16 mouse cellular contexts compared by ENCODE assay signal in genomic region chr6:125600669-125601068, GRCm38 (mm10). TPM values are rescaled to one million over a fixed set of nuclear protein-coding genes. Genes with fewer than 3 reads are reported as not detected.
DNase-seq lines count a peak whose midpoint lies in the region; ATAC-seq and TF ChIP-seq lines count a peak whose summit lies in the region.
"Had no signal": no experiment of that assay in that cellular context is flagged by ENCODE, and none has a peak within 500 bp of the region (broad histone marks: within the 10 kb centered on the region; RNA-seq: fewer than 3 reads in every experiment).

No protein-coding gene starts in this region.

- intact Hi-C loops in gastrocnemius, adult 2 months (cut with DNase I) = loop anchor here (2.0 to 5.0 kb wide), 2 partner anchors 103 to 182 kb away; no protein-coding TSS in a partner anchor

- ATAC-seq in intestine, embryonic 14.5 days (replicated peaks; ENCODE audit: low FRiP score, low TSS enrichment, low read depth) = 0 out of 2 replicates have a peak, but pooled peaks have one; percentile 5
- ATAC-seq in intestine, postnatal 0 days = no peak
- ATAC-seq in neural tube, embryonic 12.5 days (ENCODE audit: low FRiP score, low read depth) = 0 out of 2 replicates have a peak, but pooled peaks have one; percentile 23
- no peak for ATAC-seq in neural tube, embryonic 15.5 days (ENCODE audit: low FRiP score)
- ATAC-seq in embryonic facial prominence, embryonic 14.5 days (ENCODE audit: low read depth) = no peak
- ATAC-seq: forebrain, embryonic 15.5 days; intestine, embryonic 16.5 days; Patski had no signal

- H3K4me2 ChIP-seq in intestine, embryonic 14.5 days (ENCODE audit: low read length) = no peak overlapping the region
- no peak overlapping the region for H3K4me2 ChIP-seq in intestine, postnatal 0 days (replicated peaks; ENCODE audit: low read depth)
- H3K4me2 ChIP-seq in neural tube, embryonic 12.5 days (replicated peaks) = no peak overlapping the region
- H3K4me2 ChIP-seq in neural tube, embryonic 15.5 days = no peak overlapping the region
- no peak overlapping the region for H3K4me2 ChIP-seq in embryonic facial prominence, embryonic 14.5 days (ENCODE audit: low read depth, low read length)
- H3K4me2 ChIP-seq: forebrain, embryonic 12.5 days; forebrain, embryonic 15.5 days; heart, embryonic 13.5 days had no signal

- no peaks in the 10 kb centered on the region for H3K36me3 ChIP-seq in intestine, embryonic 14.5 days (ENCODE audit: control insufficient read depth, insufficient read depth, low read length)
- H3K36me3 ChIP-seq in intestine, postnatal 0 days (ENCODE audit: control insufficient read depth, insufficient read depth) = no peaks in the 10 kb centered on the region
- no peaks in the 10 kb centered on the region for H3K36me3 ChIP-seq in neural tube, embryonic 12.5 days
- no peaks in the 10 kb centered on the region for H3K36me3 ChIP-seq in neural tube, embryonic 15.5 days
- no peaks in the 10 kb centered on the region for H3K36me3 ChIP-seq in embryonic facial prominence, embryonic 14.5 days (ENCODE audit: control insufficient read depth, insufficient read depth, low read length)
- H3K36me3 ChIP-seq: forebrain, embryonic 12.5 days; forebrain, embryonic 15.5 days; G1E; heart, embryonic 13.5 days had no signal

- H3K4me3 ChIP-seq in gastrocnemius, adult 2 months = no peak overlapping the region
- no peak overlapping the region for H3K4me3 ChIP-seq in intestine, embryonic 14.5 days (ENCODE audit: low read depth, low read length)
- no peak overlapping the region for H3K4me3 ChIP-seq in intestine, postnatal 0 days (ENCODE audit: low read depth, low read length)
- no peak overlapping the region for H3K4me3 ChIP-seq in neural tube, embryonic 12.5 days
- H3K4me3 ChIP-seq in neural tube, embryonic 15.5 days (replicated peaks) = no peak overlapping the region
- H3K4me3 ChIP-seq in embryonic facial prominence, embryonic 14.5 days (ENCODE audit: low read depth, low read length) = no peak overlapping the region
- H3K4me3 ChIP-seq: erythroblast, embryonic 14.5 days; forebrain, embryonic 12.5 days; forebrain, embryonic 15.5 days; heart, embryonic 13.5 days had no signal

- no peaks in the 10 kb centered on the region for H3K27me3 ChIP-seq in intestine, embryonic 14.5 days (replicated peaks; ENCODE audit: control insufficient read depth, insufficient read depth, low read length)
- H3K27me3 ChIP-seq in intestine, postnatal 0 days (replicated peaks; ENCODE audit: control insufficient read depth, insufficient read depth, low read length) = no peaks in the 10 kb centered on the region
- H3K27me3 ChIP-seq in neural tube, embryonic 12.5 days (replicated peaks) = no peaks in the 10 kb centered on the region
- peaks cover 4% of the 10 kb centered on the region; the same call in 1 of the 2 replicates for H3K27me3 ChIP-seq in neural tube, embryonic 15.5 days (replicated peaks)
- H3K27me3 ChIP-seq in embryonic facial prominence, embryonic 14.5 days (replicated peaks; ENCODE audit: control insufficient read depth, insufficient read depth, low read length) = no peaks in the 10 kb centered on the region; the same call in 1 of the 2 replicates

- no peak for DNase-seq in gastrocnemius, adult 2 months
- DNase-seq in gastrocnemius, adult 8-10 months (ENCODE audit: low spot score in 2 of 2) = no peak
- DNase-seq in intestine, embryonic 14.5 days (ENCODE audit: low spot score) = no peak
- DNase-seq in embryonic facial prominence, embryonic 14.5 days (ENCODE audit: low spot score) = no peak
- no peak for DNase-seq in layer of hippocampus, postnatal 36 days

- H3K27ac ChIP-seq in gastrocnemius, adult 2 months = peak overlapping the region; percentile 9
- no peak overlapping the region for H3K27ac ChIP-seq in intestine, embryonic 14.5 days (ENCODE audit: low read depth)
- H3K27ac ChIP-seq in intestine, postnatal 0 days (ENCODE audit: low read depth, low read length) = no peak overlapping the region
- H3K27ac ChIP-seq in neural tube, embryonic 12.5 days = no peak overlapping the region
- H3K27ac ChIP-seq in neural tube, embryonic 15.5 days (replicated peaks) = no peak overlapping the region
- peak overlapping the region; percentile 39; the same call in 1 of the 2 replicates for H3K27ac ChIP-seq in embryonic facial prominence, embryonic 14.5 days (replicated peaks; ENCODE audit: low read depth, low read length)
- H3K27ac ChIP-seq: forebrain, embryonic 12.5 days; forebrain, embryonic 15.5 days; heart, embryonic 13.5 days had no signal

- no peak overlapping the region for H3K9ac ChIP-seq in intestine, embryonic 14.5 days (ENCODE audit: low read length)
- no peak overlapping the region for H3K9ac ChIP-seq in intestine, postnatal 0 days (ENCODE audit: low read depth, low read length)
- H3K9ac ChIP-seq in neural tube, embryonic 12.5 days = no peak overlapping the region
- H3K9ac ChIP-seq in neural tube, embryonic 15.5 days (replicated peaks) = no peak overlapping the region
- no peak overlapping the region for H3K9ac ChIP-seq in embryonic facial prominence, embryonic 14.5 days (ENCODE audit: low read depth, low read length)
- H3K9ac ChIP-seq: forebrain, embryonic 12.5 days; forebrain, embryonic 15.5 days; heart, embryonic 13.5 days had no signal

- H3K9me3 ChIP-seq in intestine, embryonic 14.5 days (ENCODE audit: control insufficient read depth, low read length) = no peaks in the 10 kb centered on the region
- no peaks in the 10 kb centered on the region for H3K9me3 ChIP-seq in intestine, postnatal 0 days (ENCODE audit: control insufficient read depth)
- H3K9me3 ChIP-seq in neural tube, embryonic 12.5 days = no peaks in the 10 kb centered on the region
- H3K9me3 ChIP-seq in neural tube, embryonic 15.5 days (replicated peaks) = no peaks in the 10 kb centered on the region
- H3K9me3 ChIP-seq in embryonic facial prominence, embryonic 14.5 days (ENCODE audit: control insufficient read depth, low read length) = no peaks in the 10 kb centered on the region
- H3K9me3 ChIP-seq: forebrain, embryonic 12.5 days; forebrain, embryonic 15.5 days; heart, embryonic 13.5 days had no signal

- H3K4me1 ChIP-seq in intestine, embryonic 14.5 days (replicated peaks; ENCODE audit: control insufficient read depth, insufficient read depth, low read length) = peaks cover 3% of the 10 kb centered on the region
- H3K4me1 ChIP-seq in intestine, postnatal 0 days (replicated peaks; ENCODE audit: control insufficient read depth, insufficient read depth, low read length) = no peaks in the 10 kb centered on the region; the same call in 1 of the 2 replicates
- peaks cover 4% of the 10 kb centered on the region; the same call in 1 of the 2 replicates for H3K4me1 ChIP-seq in neural tube, embryonic 12.5 days
- peaks cover 11% of the 10 kb centered on the region for H3K4me1 ChIP-seq in neural tube, embryonic 15.5 days
- peaks cover 7% of the 10 kb centered on the region; the same call in 1 of the 2 replicates for H3K4me1 ChIP-seq in embryonic facial prominence, embryonic 14.5 days (ENCODE audit: control insufficient read depth, insufficient read depth, low read length)

- TF ChIP-seq CTCF in gastrocnemius, adult 2 months (IDR thresholded peaks at IDR 0.05) = no peak
- no peak for TF ChIP-seq CTCF in intestine, postnatal 0 days (IDR thresholded peaks at IDR 0.05; ENCODE audit: low read depth)

- 75% methylated on average over 8 of the region's 8 CpGs for WGBS in intestine, embryonic 14.5 days
- WGBS in intestine, postnatal 0 days = 79% methylated on average over 8 of the region's 8 CpGs
- WGBS in neural tube, embryonic 12.5 days = 80% methylated on average over 8 of the region's 8 CpGs
- WGBS in neural tube, embryonic 15.5 days = 78% methylated on average over 8 of the region's 8 CpGs
- 68% methylated on average over 8 of the region's 8 CpGs for WGBS in embryonic facial prominence, embryonic 14.5 days

RNA-seq across cellular contexts. Expression of gene Vwf, which starts 54.1 kb away (rescaled TPM):
- 10 to 100 TPM; 12.5 to 15.3 TPM for total RNA-seq in gastrocnemius, adult 2 months (2021)
- 10 to 100 TPM; 13.4 to 20.8 (median 15.4) TPM for total RNA-seq in gastrocnemius, adult 8-10 months (2022)
- polyA plus RNA-seq in intestine, embryonic 14.5 days (2014; fragmentation: Nextera tagmentation; extraction: Ambion mirVana) = 10.3 and 14.1 TPM in 2 replicates
- polyA plus RNA-seq in intestine, postnatal 0 days (2015; fragmentation: Nextera tagmentation; extraction: Ambion mirVana) = 10.6 and 13.2 TPM in 2 replicates
- 10.1 and 12.3 TPM in 2 replicates for polyA plus RNA-seq in neural tube, embryonic 12.5 days (2016; fragmentation: Nextera tagmentation; extraction: Ambion mirVana)
- 7.8 and 14.9 TPM in 2 replicates for polyA plus RNA-seq in neural tube, embryonic 15.5 days (2015; fragmentation: Nextera tagmentation; extraction: Ambion mirVana)
- polyA plus RNA-seq in embryonic facial prominence, embryonic 14.5 days (2014; fragmentation: Nextera tagmentation; extraction: Ambion mirVana) = 13.4 and 16.0 TPM in 2 replicates
- total RNA-seq in layer of hippocampus, postnatal 36 days (2021) = 10 to 100 TPM; 12.2 to 13.1 TPM
- total RNA-seq: CH12.LX had no signal

Comparison
In these comparisons a context has a peak if more than half of its experiments do, and no peak if none do; other contexts are left out.
1. ATAC-seq: peak in intestine, embryonic 14.5 days (single experiment) and neural tube, embryonic 12.5 days (single experiment); none in intestine, postnatal 0 days (single experiment), neural tube, embryonic 15.5 days (single experiment) and embryonic facial prominence, embryonic 14.5 days (single experiment).
2. H3K27ac ChIP-seq: peak in gastrocnemius, adult 2 months (single experiment) and embryonic facial prominence, embryonic 14.5 days (single experiment); none in intestine, embryonic 14.5 days (single experiment), intestine, postnatal 0 days (single experiment), neural tube, embryonic 12.5 days (single experiment) and neural tube, embryonic 15.5 days (single experiment).